Mouse (Mus musculus): ENCODE data around the gene Ak1. TPM values are rescaled to one million over a fixed set of nuclear protein-coding genes. Genes with fewer than 3 reads are reported as not detected.

The Ak1 gene
- polyA plus RNA-seq, 1 experiment from 2014 or later, result 179 TPM

DNA sequence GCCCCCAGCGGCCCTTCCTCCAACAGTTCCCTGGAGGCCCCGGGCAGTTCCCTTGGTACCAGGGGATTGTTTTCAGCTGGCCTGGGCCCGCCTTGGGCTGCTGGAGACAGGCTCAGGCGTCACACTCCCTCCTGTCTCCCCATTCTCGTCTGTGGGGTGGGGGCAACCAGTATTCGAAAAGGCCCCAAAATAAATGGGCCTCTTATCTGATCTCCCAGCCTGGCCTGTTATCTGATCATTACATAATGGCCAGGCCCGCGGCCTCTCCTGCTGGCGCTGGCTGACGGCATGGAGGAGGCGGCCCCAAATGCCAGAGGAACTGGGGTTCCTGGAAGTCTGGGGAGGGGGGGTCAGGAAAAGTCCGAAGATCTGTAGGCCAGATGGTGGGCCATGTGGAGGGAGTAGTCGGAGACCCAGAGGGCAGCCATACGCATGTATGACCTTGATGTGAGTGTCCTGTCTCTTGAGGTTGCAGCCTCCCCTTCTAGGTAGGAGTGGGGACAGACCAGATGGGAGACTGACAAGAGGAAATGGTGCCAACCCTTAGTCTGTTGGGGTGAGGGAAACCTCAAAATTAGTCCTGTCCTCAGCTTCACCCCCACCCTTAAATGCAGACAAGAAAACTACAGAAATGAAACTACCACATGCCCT is 33.3 kb downstream of the Ak1 start:
- Histone ChIP-seq H3K27ac (peak overlapping the region; percentile 87), H3K4me1 (peaks cover 48% of the 10 kb centered on the region), H3K9me3 (no peaks in the 10 kb centered on the region), H3K36me3 (peaks cover 9% of the 10 kb centered on the region; the same call in 1 of the 2 replicates), H3K4me3 (no peak overlapping the region; the same call in 1 of the 2 replicates), H3K27me3 (ENCODE audit: insufficient read depth, poor library complexity, severe bottlenecking) (no peaks in the 10 kb centered on the region)
- 56% methylated on average over 14 of the region's 14 CpGs for WGBS
- DNase-seq (ENCODE audit: low spot score), result no peak

DNA sequence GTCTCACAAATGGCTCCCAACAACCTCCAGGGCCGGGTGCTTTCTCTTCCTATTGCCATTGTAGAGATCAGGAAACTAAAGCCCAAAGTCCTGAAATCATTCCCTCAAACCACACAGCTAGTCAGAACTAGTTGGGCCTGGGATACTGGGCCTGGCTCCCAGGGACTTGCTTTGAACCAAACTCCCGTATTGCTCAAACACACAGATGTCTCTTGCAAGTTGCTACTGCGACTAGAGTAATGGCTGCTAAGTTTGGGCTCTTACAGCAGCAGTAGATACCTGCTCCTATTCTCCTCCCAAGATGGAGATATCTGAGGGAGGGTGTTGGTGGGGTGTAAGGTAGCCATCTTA is 33.8 kb downstream of the Ak1 start:
- Histone ChIP-seq H3K27me3 (ENCODE audit: insufficient read depth, poor library complexity, severe bottlenecking) (no peaks in the 10 kb centered on the region), H3K4me1 (peaks cover 48% of the 10 kb centered on the region), H3K9me3 (no peaks in the 10 kb centered on the region), H3K36me3 (peaks cover 9% of the 10 kb centered on the region; the same call in 1 of the 2 replicates), H3K27ac (peak overlapping the region; percentile 87), H3K4me3 (peak overlapping the region; percentile 29; the same call in 1 of the 2 replicates)
- 71% methylated on average over 3 of the region's 3 CpGs for WGBS
- no peak for DNase-seq (ENCODE audit: low spot score)

DNA sequence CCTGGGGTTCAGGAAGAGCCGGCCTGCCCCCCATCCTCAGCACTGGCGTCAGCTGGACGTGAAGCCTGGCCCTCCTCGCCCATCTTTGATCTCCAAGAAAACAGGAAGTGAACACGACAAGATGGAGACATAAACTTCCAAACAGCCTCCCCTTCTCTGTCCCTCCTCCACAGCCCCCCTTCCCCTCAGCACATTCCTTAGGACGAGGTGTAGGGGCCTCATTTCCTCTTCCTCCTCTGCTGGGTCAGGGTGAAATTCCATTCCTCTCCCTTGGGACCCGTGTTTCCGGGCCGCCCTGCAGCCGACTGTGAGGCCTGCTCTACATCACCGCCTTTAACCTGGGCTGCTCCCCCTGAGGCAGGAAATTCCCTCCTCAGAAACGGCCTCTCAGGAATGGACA is 34.3 kb downstream of the Ak1 start:
- Histone ChIP-seq H3K36me3 (peaks cover 9% of the 10 kb centered on the region; the same call in 1 of the 2 replicates), H3K4me3 (peak overlapping the region; percentile 29; the same call in 1 of the 2 replicates), H3K27me3 (ENCODE audit: insufficient read depth, poor library complexity, severe bottlenecking) (no peaks in the 10 kb centered on the region), H3K27ac (peak overlapping the region; percentile 87), H3K9me3 (no peaks in the 10 kb centered on the region), H3K4me1 (peaks cover 48% of the 10 kb centered on the region)
- 41% methylated on average over 12 of the region's 12 CpGs for WGBS
- DNase-seq (ENCODE audit: low spot score), result peak; percentile 85

DNA sequence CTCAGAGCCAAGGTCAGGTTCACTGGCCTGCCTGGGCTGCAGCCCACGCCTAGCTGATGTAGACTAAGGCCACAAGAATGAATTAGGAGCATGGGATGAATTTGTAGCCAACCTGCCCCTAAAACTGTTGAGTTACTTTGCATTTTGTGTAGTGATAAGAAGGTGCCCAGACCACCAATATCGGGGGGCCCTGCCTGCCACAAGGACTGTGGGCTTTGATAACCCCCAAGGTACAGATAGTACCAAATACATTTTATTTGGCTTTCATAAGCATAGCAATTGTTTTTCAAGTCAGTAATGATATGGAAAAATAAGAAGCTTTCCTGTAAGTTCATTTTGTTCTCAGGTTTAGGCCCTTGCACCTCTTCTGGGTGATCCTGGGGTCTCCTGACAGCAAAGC is 37.3 kb downstream of the Ak1 start:
- H3K4me1 ChIP-seq, result peaks cover 49% of the 10 kb centered on the region
- no peaks in the 10 kb centered on the region for H3K9me3 ChIP-seq
- peak overlapping the region; percentile 19; the same call in 1 of the 2 replicates for H3K27ac ChIP-seq
- H3K4me3 ChIP-seq, result no peak overlapping the region
- peaks cover 13% of the 10 kb centered on the region for H3K36me3 ChIP-seq
- WGBS, result 80% methylated on average over 2 of the region's 2 CpGs
- no peak for DNase-seq (ENCODE audit: low spot score)
- no peaks in the 10 kb centered on the region for H3K27me3 ChIP-seq (ENCODE audit: insufficient read depth, poor library complexity, severe bottlenecking)

DNA sequence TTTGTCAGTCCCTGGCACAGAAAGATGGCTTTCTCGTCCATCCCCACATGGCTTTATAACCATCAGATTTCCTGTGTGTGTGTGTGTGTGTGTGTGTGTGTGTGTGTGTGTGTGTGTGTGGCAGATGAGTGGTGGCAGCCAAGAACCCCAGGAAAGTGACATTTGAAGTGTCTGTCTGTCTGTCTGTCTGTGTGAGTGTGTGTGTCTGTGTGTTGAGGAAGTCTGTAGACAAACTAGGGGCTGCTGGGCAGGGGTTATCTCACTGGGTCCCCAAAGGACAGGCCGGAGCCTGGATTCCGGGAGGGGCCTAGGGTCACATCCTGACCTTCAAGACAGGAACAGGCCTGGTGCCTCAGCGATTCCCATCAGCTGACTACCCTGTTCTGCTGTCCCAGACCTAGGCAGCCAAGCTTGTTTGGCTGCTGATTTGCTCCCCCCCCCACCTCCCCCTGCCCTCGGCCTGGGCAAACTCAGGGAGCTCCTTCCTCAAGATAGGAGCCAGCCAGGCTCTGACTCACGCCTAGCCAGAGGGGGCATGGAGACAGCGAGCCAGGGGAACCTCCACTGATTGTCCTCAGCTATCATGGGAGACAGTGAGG is 40.0 kb downstream of the Ak1 start:
- Histone ChIP-seq H3K27me3 (ENCODE audit: insufficient read depth, poor library complexity, severe bottlenecking) (no peaks in the 10 kb centered on the region), H3K9me3 (no peaks in the 10 kb centered on the region), H3K4me1 (peaks cover 43% of the 10 kb centered on the region), H3K27ac (peak overlapping the region; percentile 88), H3K36me3 (peaks cover 13% of the 10 kb centered on the region), H3K4me3 (no peak overlapping the region)
- WGBS, result 14% methylated on average over 7 of the region's 7 CpGs
- peak; percentile 87 for DNase-seq (ENCODE audit: low spot score)

DNA sequence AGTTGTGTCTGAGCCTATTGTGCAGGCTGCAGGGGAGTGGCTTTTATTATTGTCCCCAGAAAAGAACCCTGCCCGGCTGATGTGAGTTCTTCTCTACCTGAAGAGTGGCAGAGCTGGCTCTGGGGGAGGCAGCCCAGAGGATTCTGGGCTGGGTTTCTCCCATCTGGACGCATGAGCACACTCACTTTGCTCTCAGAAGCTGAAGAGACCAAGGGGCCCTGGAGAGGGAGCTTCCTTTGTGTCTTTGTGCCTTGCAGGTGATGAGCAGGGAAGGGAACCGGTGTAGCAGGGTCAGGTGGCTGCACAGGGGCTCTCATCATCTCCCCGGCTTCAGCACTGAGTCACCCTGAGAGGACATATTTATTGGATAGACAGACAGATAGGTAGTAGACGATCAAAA is 40.7 kb downstream of the Ak1 start:
- Histone ChIP-seq H3K4me1 (peaks cover 42% of the 10 kb centered on the region), H3K36me3 (peaks cover 12% of the 10 kb centered on the region), H3K9me3 (no peaks in the 10 kb centered on the region), H3K27me3 (ENCODE audit: insufficient read depth, poor library complexity, severe bottlenecking) (no peaks in the 10 kb centered on the region), H3K27ac (peak overlapping the region; percentile 88), H3K4me3 (no peak overlapping the region)
- DNase-seq (ENCODE audit: low spot score), result no peak
- 55% methylated on average over 5 of the region's 5 CpGs for WGBS

DNA sequence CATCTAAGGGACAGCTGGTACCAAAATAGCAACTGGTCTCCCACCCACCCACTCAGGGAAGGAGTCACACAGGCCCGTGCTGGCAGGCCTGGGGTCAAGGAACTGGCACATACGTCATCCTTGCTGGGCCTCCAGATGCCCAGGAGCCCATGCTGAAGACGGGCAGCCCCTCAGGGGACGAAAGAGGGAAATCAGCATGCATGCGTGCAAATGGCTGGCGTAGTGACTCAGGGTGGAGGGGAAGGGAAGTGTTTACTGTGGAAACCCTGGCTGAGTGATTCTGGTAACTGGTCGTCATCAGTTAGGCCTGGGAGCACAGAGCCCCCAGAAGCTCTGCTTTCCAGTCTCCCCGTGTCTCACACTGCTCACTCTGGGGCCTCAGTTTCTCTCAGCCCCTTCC is 43.8 kb downstream of the Ak1 start:
- Histone ChIP-seq H3K27ac (peak overlapping the region; percentile 59), H3K4me3 (no peak overlapping the region), H3K4me1 (peaks cover 46% of the 10 kb centered on the region), H3K9me3 (no peaks in the 10 kb centered on the region), H3K27me3 (ENCODE audit: insufficient read depth, poor library complexity, severe bottlenecking) (no peaks in the 10 kb centered on the region), H3K36me3 (peaks cover 13% of the 10 kb centered on the region)
- 70% methylated on average over 8 of the region's 8 CpGs for WGBS
- no peak for DNase-seq (ENCODE audit: low spot score)

- H3K4me3 ChIP-seq, result no peak overlapping the region
- DNase-seq (ENCODE audit: low spot score), result no peak
- H3K27me3 ChIP-seq (ENCODE audit: insufficient read depth, poor library complexity, severe bottlenecking), result no peaks in the 10 kb centered on the region
- H3K9me3 ChIP-seq, result no peaks in the 10 kb centered on the region
- H3K4me1 ChIP-seq, result peaks cover 46% of the 10 kb centered on the region
- peaks cover 14% of the 10 kb centered on the region for H3K36me3 ChIP-seq
- H3K27ac ChIP-seq, result peak overlapping the region; percentile 59
- 69% methylated on average over 6 of the region's 6 CpGs for WGBS
Observed at GRCm38 (mm10) chr2:32665853-32666252, 44.3 kb downstream of the Ak1 start.

DNA sequence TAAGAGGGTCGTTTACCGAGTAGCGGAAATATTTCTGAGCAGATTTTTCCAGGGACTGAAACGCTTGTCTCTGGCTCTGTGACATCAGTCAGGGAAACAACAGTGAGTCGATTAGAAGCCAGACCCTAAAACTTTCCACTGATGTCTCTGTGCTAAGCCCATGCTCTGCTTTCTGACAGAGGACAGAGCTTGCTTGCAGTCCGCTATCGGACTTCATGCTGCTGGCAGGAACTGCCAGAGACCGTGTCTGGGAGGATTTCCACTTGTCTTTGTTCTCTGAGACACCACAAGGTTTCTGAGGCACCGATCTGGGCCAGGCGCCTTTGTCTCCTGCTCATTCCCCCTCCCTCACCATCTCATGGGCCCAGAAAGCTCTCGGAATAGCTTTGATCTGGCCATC is 46.2 kb downstream of the Ak1 start:
- WGBS, result 27% methylated on average over 11 of the region's 11 CpGs
- no peak overlapping the region for H3K4me3 ChIP-seq
- H3K27me3 ChIP-seq (ENCODE audit: insufficient read depth, poor library complexity, severe bottlenecking), result no peaks in the 10 kb centered on the region
- H3K36me3 ChIP-seq, result peaks cover 23% of the 10 kb centered on the region
- peaks cover 44% of the 10 kb centered on the region for H3K4me1 ChIP-seq
- peak overlapping the region; percentile 83 for H3K27ac ChIP-seq
- H3K9me3 ChIP-seq, result no peaks in the 10 kb centered on the region
- peak; percentile 86 for DNase-seq (ENCODE audit: low spot score)

DNA sequence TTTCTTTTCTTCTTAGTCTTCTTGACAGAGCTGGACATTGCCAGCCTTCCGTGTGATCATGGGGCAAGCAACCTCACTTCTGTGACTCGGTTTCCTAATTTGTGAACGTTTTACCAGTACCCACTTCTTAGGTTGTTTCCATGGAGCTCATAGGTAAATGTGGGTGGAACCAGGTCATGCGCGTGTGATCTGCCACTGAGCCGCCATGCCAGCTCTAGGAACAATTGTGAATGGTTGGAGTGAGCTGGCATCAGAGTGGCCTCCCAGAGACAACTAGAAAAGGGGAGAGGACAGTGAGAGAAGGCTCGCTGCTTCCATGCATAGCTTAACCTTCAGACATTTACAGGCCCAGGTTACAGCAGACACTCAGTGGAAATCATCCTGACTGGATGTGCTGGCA is 46.6 kb downstream of the Ak1 start:
- peaks cover 48% of the 10 kb centered on the region for H3K4me1 ChIP-seq
- H3K4me3 ChIP-seq, result no peak overlapping the region
- peaks cover 27% of the 10 kb centered on the region for H3K36me3 ChIP-seq
- no peaks in the 10 kb centered on the region for H3K9me3 ChIP-seq
- H3K27me3 ChIP-seq (ENCODE audit: insufficient read depth, poor library complexity, severe bottlenecking), result no peaks in the 10 kb centered on the region
- 81% methylated on average over 7 of the region's 7 CpGs for WGBS
- no peak for DNase-seq (ENCODE audit: low spot score)
- peak overlapping the region; percentile 83 for H3K27ac ChIP-seq

DNA sequence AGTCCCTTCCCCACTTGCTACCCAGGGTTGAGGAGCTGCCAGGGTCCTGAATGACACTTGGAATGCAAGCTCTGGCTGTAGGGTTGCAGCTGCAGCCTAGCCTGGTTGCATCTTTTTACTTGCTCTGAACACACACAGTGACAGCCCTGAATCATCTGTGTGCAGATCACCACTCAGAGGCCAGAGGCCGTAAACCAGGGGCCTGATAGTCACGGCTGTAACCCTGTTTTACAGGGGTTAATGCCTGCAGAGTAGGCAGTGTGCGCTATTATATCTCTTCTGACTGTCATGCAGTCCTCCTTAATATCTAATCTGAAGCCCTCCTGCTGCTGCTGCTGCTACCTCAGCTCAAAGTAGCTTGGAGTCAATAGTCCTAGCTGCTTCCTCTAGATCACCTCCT is 48.3 kb downstream of the Ak1 start:
- Histone ChIP-seq H3K27ac (no peak overlapping the region), H3K4me1 (peaks cover 50% of the 10 kb centered on the region)
- 57% methylated on average over 3 of the region's 3 CpGs for WGBS

GRCm38 (mm10) chr2:32671147-32671546 is 49.6 kb downstream of the Ak1 start:
- H3K9me3 ChIP-seq, result no peaks in the 10 kb centered on the region
- no peak for DNase-seq (ENCODE audit: low spot score)
- H3K4me3 ChIP-seq, result no peak overlapping the region
- no peaks in the 10 kb centered on the region for H3K27me3 ChIP-seq (ENCODE audit: insufficient read depth, poor library complexity, severe bottlenecking)
- 0 out of 2 replicates have a peak overlapping the region, but pooled peaks have one; percentile 13 for H3K27ac ChIP-seq
- peaks cover 37% of the 10 kb centered on the region for H3K4me1 ChIP-seq
- WGBS, result 82% methylated on average over 9 of the region's 9 CpGs
- H3K36me3 ChIP-seq, result peaks cover 54% of the 10 kb centered on the region

More for the DNA sequence above, 48.3 kb downstream of the Ak1 start:
- peaks cover 43% of the 10 kb centered on the region for H3K36me3 ChIP-seq
- H3K4me3 ChIP-seq, result no peak overlapping the region
- H3K9me3 ChIP-seq, result no peaks in the 10 kb centered on the region
- DNase-seq (ENCODE audit: low spot score), result no peak
- H3K27me3 ChIP-seq (ENCODE audit: insufficient read depth, poor library complexity, severe bottlenecking), result no peaks in the 10 kb centered on the region

DNA sequence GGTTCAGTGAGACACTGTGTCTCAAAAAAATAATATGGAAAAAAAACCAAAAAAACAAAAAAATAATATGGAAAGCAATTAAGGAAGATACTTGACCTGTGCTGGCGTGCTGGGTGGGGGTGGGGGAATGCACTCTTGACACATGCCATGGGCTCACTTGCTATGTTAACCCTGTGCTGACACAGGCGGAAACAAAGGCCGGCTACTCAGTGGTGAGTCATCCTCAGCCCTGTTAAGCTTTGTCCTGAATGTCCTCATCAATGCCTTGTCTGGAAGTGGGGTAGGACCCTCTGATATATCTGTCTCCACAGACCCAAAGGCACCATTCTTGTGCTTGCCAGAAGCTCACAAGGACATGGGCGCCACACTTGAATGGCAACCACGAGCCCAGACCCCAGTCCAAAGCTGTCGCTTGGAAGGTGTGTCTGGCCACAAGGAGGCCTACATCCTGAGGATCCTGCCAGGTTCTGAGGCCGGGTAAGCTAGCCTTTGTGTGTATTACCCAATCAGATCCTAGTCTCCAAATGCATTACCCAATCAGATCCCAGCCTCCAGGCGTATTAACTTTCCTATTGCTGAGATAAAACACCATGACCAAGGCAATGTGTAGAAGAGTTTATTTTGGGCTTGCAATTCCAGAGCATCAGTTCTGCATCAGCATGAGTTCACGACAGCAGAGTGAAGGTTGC is 50.5 kb downstream of the Ak1 start:
- WGBS, result 63% methylated on average over 9 of the region's 9 CpGs
- peaks cover 55% of the 10 kb centered on the region for H3K36me3 ChIP-seq

More for the DNA sequence above, 50.5 kb downstream of the Ak1 start:
- DNase-seq (ENCODE audit: low spot score), result no peak
- Histone ChIP-seq H3K9me3 (no peaks in the 10 kb centered on the region), H3K4me3 (no peak overlapping the region), H3K27ac (0 out of 2 replicates have a peak overlapping the region, but pooled peaks have one; percentile 8), H3K27me3 (ENCODE audit: insufficient read depth, poor library complexity, severe bottlenecking) (no peaks in the 10 kb centered on the region), H3K4me1 (peaks cover 36% of the 10 kb centered on the region)
